Mouse (Mus musculus) heart, embryonic 13.5 days (tissue): ENCODE data around the gene Trp53tg5. TPM values are rescaled to one million over a fixed set of nuclear protein-coding genes. Genes with fewer than 3 reads are reported as not detected.
A peak's percentile ranks its signal among the peaks of the same experiment; 100 is the strongest.

Experiments used
- ATAC-seq: fragments of 200-750 bp; cut with Nextera tagmentation; 2 replicates; pipeline ENCODE4 v1.8.0; 2017; ENCODE audit warnings: moderate TSS enrichment; ENCODE audit not compliant: insufficient number of reproducible peaks, low FRiP score, low TSS enrichment; ENCODE audit errors: extremely low read depth
- H3K27ac ChIP-seq: fragments of 300-500 bp; sonication (generic); replicated peaks from 2 replicates; pipeline ENCODE4 v1.5.1; 2015; ENCODE audit warnings: moderate library complexity, mild to moderate bottlenecking, inconsistent platforms
- H3K27me3 ChIP-seq: fragments of 300-500 bp; sonication (generic); replicated peaks from 2 replicates; pipeline ENCODE4 v1.6.1; 2015; ENCODE audit warnings: mild to moderate bottlenecking, inconsistent platforms
- H3K36me3 ChIP-seq: fragments of 300-500 bp; sonication (generic); 2 replicates; pipeline ENCODE4 v1.6.1; 2015; ENCODE audit warnings: mild to moderate bottlenecking, inconsistent platforms
- H3K4me1 ChIP-seq: fragments of 300-500 bp; sonication (generic); 2 replicates; pipeline ENCODE4 v1.6.1; 2015; ENCODE audit warnings: inconsistent platforms
- H3K4me2 ChIP-seq: fragments of 300-500 bp; sonication (generic); 2 replicates; pipeline ENCODE4 v1.6.1; 2015; ENCODE audit warnings: inconsistent platforms, mild to moderate bottlenecking, moderate library complexity
- H3K4me3 ChIP-seq: fragments of 300-500 bp; sonication (generic); 2 replicates; pipeline ENCODE4 v1.5.1; 2015; ENCODE audit warnings: moderate library complexity, mild to moderate bottlenecking, inconsistent platforms
- H3K9ac ChIP-seq: fragments of 300-500 bp; sonication (generic); 2 replicates; pipeline ENCODE4 v1.6.1; 2015; ENCODE audit warnings: inconsistent platforms, mild to moderate bottlenecking, moderate library complexity
- H3K9me3 ChIP-seq: fragments of 300-500 bp; sonication (generic); 2 replicates; pipeline ENCODE4 v1.6.1; 2016; ENCODE audit warnings: inconsistent platforms
- WGBS: fragments of 180-500 bp; shearing (Covaris S2); methylation state at CpG from one replicate; pipeline ENCODE4 v1.1.7; 2015; ENCODE audit warnings: mixed read lengths; 5-methylcytosine and 5-hydroxymethylcytosine counted together
- polyA plus RNA-seq: library from polyadenylated mRNA; unstranded; fragments of >200 nt; fragmentation: Nextera tagmentation; extraction: Ambion mirVana; gene quantifications from 2 replicates; pipeline ENCODE4 v1.2.1, GENCODE M21; 2015

The Trp53tg5 gene
- polyA plus RNA-seq, 1 experiment from 2014 or later, result not detected

DNA sequence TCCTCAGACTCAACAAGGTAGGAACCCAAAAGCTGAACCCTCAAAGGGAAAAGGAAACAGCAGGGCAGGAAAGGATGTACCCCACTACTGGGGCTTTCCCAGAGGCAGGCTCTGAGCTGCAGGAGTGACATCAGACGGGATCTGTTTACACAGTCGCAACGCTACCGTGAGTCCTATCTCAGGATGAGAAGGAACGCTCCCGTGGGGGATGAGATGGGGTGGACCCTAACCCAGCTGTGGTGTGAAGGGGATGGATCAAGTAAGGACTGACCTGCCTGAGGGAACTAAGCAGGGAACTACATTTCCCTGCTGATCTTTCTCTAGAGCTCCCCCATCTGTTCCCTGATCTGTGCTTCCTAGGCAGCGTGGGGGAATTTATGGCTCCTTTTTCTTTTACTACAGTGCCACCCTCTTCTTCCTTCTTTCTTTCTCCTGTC lies 16.6 kb downstream of the Trp53tg5 start, which contains the start of gene Sys1:
Gene Sys1 (plus strand): TSS at position 101 of the 437 bp plus-strand sequence.
- Histone ChIP-seq H3K27me3 (no peaks in the 10 kb centered on the region), H3K27ac (peak within 1 kb of the TSS; percentile 24; the same call in 1 of the 2 replicates), H3K9me3 (no peaks in the 10 kb centered on the region), H3K4me3 (peak within 1 kb of the TSS; percentile 25), H3K9ac (peak within 1 kb of the TSS; percentile 67), H3K4me1 (peaks cover 58% of the 10 kb centered on the region), H3K4me2 (peak within 1 kb of the TSS; percentile 55), H3K36me3 (no peaks in the 10 kb centered on the region)
- 4% methylated on average over 7 of the region's 7 CpGs for whole genome bisulfite sequencing
- no peak for ATAC-seq

DNA sequence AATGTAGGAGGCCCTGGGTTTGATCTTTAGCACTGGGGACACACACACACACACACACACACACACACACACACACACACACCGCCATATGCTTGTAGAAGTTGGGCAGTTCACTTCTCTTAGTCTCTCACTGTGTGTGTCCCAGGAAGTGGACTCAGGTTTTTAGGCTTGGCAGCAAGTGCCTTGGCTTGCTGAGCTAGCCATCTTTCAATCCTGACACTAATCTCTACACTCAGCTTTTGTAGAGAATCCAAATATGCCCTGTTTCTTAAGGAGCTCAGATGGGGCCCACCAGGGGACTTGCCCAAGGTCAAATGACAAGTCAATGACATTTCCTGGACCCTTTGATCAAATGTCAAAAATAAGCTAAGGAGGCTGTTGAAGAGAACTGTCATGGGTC lies 17.1 kb downstream of the Trp53tg5 start:
- WGBS, result 88% methylated on average over 1 of the region's 1 CpGs
- H3K4me3 ChIP-seq, result no peak overlapping the region; the same call in 1 of the 2 replicates
- H3K4me2 ChIP-seq, result peak overlapping the region; percentile 55; the same call in 1 of the 2 replicates
- no peaks in the 10 kb centered on the region for H3K9me3 ChIP-seq
- H3K4me1 ChIP-seq, result peaks cover 58% of the 10 kb centered on the region
- H3K36me3 ChIP-seq, result no peaks in the 10 kb centered on the region
- H3K9ac ChIP-seq, result peak overlapping the region; percentile 67
- no peaks in the 10 kb centered on the region for H3K27me3 ChIP-seq
- H3K27ac ChIP-seq, result peak overlapping the region; percentile 24; the same call in 1 of the 2 replicates
- no peak for ATAC-seq

DNA sequence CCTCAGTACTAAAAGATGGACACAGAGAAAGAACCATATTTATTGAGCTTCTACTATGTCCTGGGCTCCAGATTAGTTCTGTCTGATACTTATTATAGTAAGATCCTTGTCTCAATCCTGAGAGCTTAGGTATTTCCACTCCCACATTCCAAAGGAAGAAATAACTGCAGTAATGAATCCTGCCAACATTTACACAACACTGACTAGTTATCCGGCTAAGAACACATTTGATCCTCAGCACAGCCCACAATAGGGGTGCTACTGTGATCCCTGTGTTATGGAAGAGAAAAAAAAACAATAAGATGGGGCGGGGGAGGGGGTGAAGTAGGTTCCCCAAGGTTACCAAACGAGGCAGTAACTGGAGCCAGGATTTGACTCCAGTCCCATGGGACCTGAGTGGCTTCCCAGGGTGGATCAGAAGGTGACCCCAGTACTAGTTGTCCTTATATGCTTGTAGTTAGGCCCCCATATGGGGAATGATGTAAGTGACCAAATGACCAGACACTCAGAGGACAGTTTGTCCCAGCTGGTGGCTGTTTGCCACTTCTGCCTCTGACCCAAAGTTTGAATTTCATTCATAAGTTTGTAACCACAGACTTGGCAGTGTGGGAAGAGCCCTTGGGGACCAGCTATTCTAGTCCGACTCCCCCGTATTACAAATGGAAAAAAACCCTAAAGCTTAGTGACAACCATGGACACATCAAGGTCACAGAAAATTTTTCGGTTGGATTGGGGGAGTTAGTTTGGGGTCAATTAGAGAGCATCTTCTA lies 17.9 kb downstream of the Trp53tg5 start:
- no peak overlapping the region for H3K4me3 ChIP-seq
- 58% methylated on average over 6 of the region's 6 CpGs for WGBS
- no peaks in the 10 kb centered on the region for H3K9me3 ChIP-seq
- no peak overlapping the region for H3K27ac ChIP-seq
- no peaks in the 10 kb centered on the region for H3K36me3 ChIP-seq
- H3K27me3 ChIP-seq, result no peaks in the 10 kb centered on the region
- ATAC-seq, result no peak
- peaks cover 62% of the 10 kb centered on the region for H3K4me1 ChIP-seq
- H3K9ac ChIP-seq, result no peak overlapping the region
- no peak overlapping the region for H3K4me2 ChIP-seq

DNA sequence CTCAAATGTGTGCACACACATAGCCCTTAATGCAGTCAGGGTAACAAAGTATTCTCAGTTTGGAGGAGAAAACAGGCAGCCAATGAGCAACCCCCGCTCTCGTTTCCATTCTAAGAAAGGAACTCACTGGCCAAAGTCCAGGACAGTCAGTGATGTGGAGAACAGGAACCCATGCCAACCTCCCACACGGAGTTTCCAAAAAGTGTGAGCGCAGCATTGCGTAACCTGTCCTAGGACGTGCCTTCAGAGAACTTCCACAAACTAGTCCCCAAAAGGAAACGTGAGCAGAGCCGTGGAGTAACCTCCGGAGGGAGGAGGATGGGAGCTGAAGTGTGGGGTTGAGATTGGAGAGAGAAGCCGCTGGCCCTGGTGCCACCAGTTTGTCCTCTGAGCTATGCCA lies 18.7 kb downstream of the Trp53tg5 start:
- ATAC-seq, result no peak
- Histone ChIP-seq H3K9ac (no peak overlapping the region), H3K4me3 (no peak overlapping the region), H3K4me1 (peaks cover 64% of the 10 kb centered on the region), H3K27ac (0 out of 2 replicates have a peak overlapping the region, but pooled peaks have one; percentile 37), H3K9me3 (no peaks in the 10 kb centered on the region), H3K27me3 (no peaks in the 10 kb centered on the region), H3K36me3 (no peaks in the 10 kb centered on the region), H3K4me2 (no peak overlapping the region; the same call in 1 of the 2 replicates)
- WGBS, result 44% methylated on average over 10 of the region's 10 CpGs

DNA sequence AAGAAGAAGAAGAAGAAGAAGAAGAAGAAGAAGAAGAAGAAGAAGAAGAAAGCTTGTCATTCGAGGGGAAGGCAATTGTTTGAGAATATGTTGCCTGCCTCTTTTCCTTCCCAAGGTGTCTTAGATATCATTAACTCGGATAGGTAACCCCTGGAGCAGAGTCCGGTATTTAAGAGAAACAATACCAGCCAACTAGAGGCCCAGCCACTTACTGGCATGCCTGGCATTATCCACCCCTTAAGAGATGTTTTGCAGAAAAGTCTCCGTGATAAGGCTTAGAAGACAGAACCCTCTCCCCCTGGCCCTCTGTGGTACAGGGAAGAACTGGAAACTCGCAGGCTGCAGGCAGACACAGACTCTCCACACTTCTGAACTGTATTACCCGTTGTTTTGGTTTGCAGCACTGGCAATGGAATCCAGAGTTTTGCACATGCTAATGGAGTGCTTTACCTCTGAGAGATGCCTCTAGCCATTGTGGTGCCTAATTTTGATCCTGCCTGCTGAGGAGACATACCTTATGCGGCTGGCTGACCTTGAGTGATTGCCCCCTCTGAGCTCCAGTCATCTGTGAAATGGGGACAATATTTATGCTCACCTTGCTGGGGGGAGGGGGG lies 19.5 kb downstream of the Trp53tg5 start:
- no peak overlapping the region for H3K9ac ChIP-seq
- H3K4me3 ChIP-seq, result no peak overlapping the region
- H3K4me2 ChIP-seq, result no peak overlapping the region
- no peaks in the 10 kb centered on the region for H3K36me3 ChIP-seq
- ATAC-seq, result no peak
- peaks cover 73% of the 10 kb centered on the region for H3K4me1 ChIP-seq
- no peaks in the 10 kb centered on the region for H3K27me3 ChIP-seq
- no peaks in the 10 kb centered on the region for H3K9me3 ChIP-seq
- 62% methylated on average over 7 of the region's 7 CpGs for WGBS
- H3K27ac ChIP-seq, result no peak overlapping the region

DNA sequence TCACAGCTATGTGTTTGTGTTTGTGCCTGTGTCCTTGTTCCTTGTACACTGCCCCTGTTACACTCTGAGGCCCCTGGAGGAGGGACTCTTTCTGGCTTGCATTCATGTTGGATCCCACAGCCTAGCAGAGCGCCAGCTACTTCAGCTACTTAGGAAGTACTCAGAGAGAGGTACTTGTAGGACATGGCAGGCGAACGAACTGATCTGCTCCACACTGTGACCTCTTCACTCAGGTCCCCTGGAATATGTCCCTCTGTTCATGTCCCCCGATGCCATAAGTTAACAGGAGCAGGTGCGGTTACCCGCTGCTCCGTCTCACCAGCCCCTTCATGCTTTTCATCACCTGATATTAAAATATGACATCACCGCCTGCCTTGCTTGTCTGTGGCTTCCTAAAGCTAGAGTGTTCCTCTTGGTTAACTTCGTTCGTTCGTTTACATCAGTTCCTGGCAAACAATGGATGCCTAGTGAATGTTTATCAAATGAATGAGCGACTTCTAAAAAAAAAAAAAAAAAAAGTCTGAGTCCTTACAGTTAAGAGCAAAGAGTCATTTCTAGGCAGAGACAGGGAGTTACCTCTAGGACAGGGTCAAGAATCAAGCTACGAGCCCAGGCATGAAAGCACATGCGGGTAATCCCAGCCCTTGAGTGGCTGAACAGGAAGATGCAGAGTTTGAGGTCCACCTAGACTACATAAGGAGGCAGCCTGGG lies 20.3 kb downstream of the Trp53tg5 start:
- H3K4me2 ChIP-seq, result peak overlapping the region; percentile 51
- H3K36me3 ChIP-seq, result no peaks in the 10 kb centered on the region
- 26% methylated on average over 14 of the region's 14 CpGs for WGBS
- no peak overlapping the region for H3K9ac ChIP-seq
- peaks cover 77% of the 10 kb centered on the region for H3K4me1 ChIP-seq
- ATAC-seq, result no peak
- H3K4me3 ChIP-seq, result 0 out of 2 replicates have a peak overlapping the region, but pooled peaks have one; percentile 1
- H3K27me3 ChIP-seq, result no peaks in the 10 kb centered on the region
- peak overlapping the region; percentile 74 for H3K27ac ChIP-seq
- no peaks in the 10 kb centered on the region for H3K9me3 ChIP-seq

DNA sequence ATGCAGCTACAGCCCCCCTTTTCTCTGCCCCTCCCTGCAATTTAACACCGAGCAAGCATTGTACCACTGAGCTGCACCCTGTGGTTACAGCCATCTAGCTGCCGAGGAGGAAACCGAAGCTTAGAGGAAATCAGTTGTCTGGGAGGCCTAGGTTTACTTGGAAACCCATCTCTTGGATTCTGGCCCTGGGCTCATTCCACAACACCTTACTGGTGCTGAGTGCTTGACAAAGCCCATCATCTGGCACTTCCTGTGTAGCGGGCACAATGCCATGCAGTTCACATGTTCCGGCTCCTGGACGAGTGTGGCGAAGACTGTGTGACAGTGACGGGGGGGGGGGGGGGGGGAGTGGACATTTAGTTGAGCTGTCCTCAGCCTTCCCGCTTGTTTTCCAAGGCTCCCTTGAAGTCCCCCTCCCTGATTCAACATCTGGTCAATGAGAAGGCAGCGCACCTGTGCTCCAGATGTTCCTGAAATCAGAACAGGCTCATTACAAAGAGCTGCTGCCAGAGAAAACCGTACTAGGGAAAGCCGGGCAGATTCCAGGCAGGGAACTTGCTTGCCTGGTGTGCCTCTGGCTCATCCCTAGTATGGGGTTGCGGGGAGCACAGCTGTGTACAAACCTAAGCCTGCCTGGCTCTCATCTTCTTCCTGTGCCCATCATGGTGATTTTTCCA lies 21.4 kb downstream of the Trp53tg5 start:
- Histone ChIP-seq H3K36me3 (no peaks in the 10 kb centered on the region), H3K4me1 (peaks cover 77% of the 10 kb centered on the region), H3K27me3 (no peaks in the 10 kb centered on the region), H3K9me3 (no peaks in the 10 kb centered on the region), H3K9ac (0 out of 2 replicates have a peak overlapping the region, but pooled peaks have one; percentile 42), H3K4me2 (peak overlapping the region; percentile 51), H3K4me3 (no peak overlapping the region), H3K27ac (peak overlapping the region; percentile 74)
- 33% methylated on average over 11 of the region's 13 CpGs for WGBS
- ATAC-seq, result peak; percentile 67

DNA sequence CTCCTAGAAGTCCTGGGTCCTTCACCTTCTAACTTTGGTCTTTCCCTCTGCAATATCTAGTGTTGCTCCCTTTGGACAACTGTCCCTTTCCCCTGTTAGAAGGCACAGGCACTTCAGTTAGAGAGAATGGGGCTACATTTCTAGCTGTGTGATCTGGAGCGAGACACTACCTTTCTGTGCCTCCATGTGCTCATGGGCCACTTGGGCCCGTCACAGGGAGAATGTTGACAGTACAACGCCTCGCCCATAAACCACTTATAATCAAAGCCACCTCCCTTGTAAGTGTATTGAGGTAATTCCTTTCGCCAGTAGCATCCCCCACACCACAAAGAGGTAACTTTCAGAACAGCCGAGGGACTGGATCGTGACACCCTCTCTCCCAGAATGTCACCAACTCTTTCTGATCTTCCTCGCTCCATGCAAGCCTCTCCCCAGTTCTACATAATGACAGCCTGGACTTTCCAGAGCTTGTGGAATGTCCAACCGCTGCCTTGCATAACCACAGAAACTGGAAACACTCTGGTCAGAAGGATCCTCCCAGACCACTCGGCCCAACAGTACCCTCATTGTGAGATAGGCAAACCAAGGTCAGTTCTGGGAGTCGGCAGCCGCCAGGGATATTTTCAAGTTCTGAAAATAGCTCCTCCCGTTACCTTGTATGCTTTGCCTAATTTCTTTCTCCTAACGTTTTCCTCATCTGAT lies 24.0 kb downstream of the Trp53tg5 start:
- ATAC-seq, result no peak
- Histone ChIP-seq H3K4me2 (peak overlapping the region; percentile 30; the same call in 1 of the 2 replicates), H3K4me3 (no peak overlapping the region), H3K9ac (0 out of 2 replicates have a peak overlapping the region, but pooled peaks have one; percentile 10), H3K4me1 (peaks cover 51% of the 10 kb centered on the region), H3K27me3 (no peaks in the 10 kb centered on the region), H3K9me3 (no peaks in the 10 kb centered on the region), H3K36me3 (no peaks in the 10 kb centered on the region), H3K27ac (peak overlapping the region; percentile 36; the same call in 1 of the 2 replicates)
- WGBS, result 45% methylated on average over 14 of the region's 14 CpGs

DNA sequence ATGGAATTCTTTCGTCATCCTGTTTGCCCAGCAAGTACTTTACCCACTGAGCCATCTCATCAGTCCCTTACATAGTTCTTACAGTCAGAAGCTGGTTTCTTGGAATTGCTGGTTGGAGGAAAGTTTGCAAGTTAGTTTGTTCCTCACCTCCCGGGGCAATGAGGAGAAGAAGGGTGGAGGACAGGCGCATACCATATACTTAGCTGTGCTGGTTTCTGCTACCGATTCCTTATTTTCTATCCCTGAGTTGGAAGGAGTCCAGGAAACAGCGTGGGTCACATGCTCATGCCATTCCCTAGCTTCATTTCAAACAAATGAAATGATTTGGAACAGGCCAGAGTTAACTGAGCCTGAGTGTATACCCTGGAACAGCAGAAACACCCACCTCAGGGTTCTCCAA lies 24.6 kb downstream of the Trp53tg5 start:
- H3K4me3 ChIP-seq, result no peak overlapping the region
- no peaks in the 10 kb centered on the region for H3K9me3 ChIP-seq
- no peaks in the 10 kb centered on the region for H3K27me3 ChIP-seq
- 0 out of 2 replicates have a peak overlapping the region, but pooled peaks have one; percentile 4 for H3K4me2 ChIP-seq
- H3K27ac ChIP-seq, result 0 out of 2 replicates have a peak overlapping the region, but pooled peaks have one; percentile 36
- no peak for ATAC-seq
- no peaks in the 10 kb centered on the region for H3K36me3 ChIP-seq
- 52% methylated on average over 5 of the region's 5 CpGs for WGBS
- H3K4me1 ChIP-seq, result peaks cover 45% of the 10 kb centered on the region
- 0 out of 2 replicates have a peak overlapping the region, but pooled peaks have one; percentile 19 for H3K9ac ChIP-seq

DNA sequence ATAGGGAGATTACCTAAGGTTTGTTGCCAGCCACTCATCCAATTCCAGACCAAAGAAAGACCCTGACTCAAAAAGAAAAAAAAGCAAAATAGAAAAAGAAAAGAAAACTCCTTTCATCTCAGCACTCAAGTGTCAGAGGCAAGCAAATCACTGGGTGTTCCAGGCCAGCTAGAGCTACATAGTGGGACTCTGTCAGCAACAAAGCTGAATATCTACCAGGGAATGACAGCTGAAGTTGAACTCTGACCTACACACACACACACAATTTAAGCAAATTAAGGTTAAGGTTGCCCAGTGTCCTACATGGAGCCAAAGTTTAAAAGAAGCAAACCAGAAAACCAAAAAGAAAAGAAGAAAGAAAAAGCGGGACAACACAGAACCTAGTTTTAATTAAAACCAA lies 25.4 kb downstream of the Trp53tg5 start:
- 65% methylated on average over 1 of the region's 1 CpGs for WGBS
- no peak for ATAC-seq
- no peak overlapping the region for H3K4me3 ChIP-seq

More for the DNA sequence above, 25.4 kb downstream of the Trp53tg5 start:
- no peaks in the 10 kb centered on the region for H3K9me3 ChIP-seq
- H3K27me3 ChIP-seq, result no peaks in the 10 kb centered on the region
- no peaks in the 10 kb centered on the region for H3K36me3 ChIP-seq
- peaks cover 45% of the 10 kb centered on the region for H3K4me1 ChIP-seq
- no peak overlapping the region for H3K4me2 ChIP-seq
- no peak overlapping the region for H3K27ac ChIP-seq
- no peak overlapping the region for H3K9ac ChIP-seq
